12 mouse cellular contexts compared by ENCODE assay signal in the genomic region with DNA sequence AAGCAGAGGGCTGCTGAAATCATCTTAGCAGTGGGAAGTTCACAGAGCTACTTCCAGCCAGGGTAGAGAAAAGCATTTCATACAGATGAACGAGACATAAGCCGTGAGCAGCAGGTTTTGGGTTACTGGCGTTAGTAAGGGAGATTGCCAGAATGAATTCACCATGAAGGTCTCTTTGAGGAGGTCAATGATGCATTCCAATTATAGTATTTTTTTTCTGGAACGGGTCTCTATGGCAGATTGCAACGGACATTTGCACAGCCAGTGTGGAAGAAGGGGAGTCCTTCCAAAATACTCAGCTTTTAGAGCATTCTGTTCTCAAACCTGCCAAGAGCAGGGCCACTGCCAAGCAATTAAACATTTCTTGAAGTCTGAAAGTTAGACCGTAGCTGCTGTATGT.
A peak's percentile ranks its signal among the peaks of the same experiment; 100 is the strongest.
DNase-seq lines count a peak whose midpoint lies in the region; ATAC-seq and TF ChIP-seq lines count a peak whose summit lies in the region.
"Had no signal": no experiment of that assay in that cellular context is flagged by ENCODE, and none has a peak within 500 bp of the region (broad histone marks: within the 10 kb centered on the region; RNA-seq: fewer than 3 reads in every experiment).

No protein-coding gene starts in this region.

- H3K27me3 ChIP-seq in hindbrain, embryonic 16.5 days (replicated peaks; ENCODE audit: control insufficient read depth, insufficient read depth, low read length), result no peaks in the 10 kb centered on the region
- H3K27me3 ChIP-seq in hindbrain, embryonic 13.5 days, result no peaks in the 10 kb centered on the region
- no peaks in the 10 kb centered on the region for H3K27me3 ChIP-seq in intestine, postnatal 0 days (replicated peaks; ENCODE audit: control insufficient read depth, insufficient read depth, low read length)
- H3K27me3 ChIP-seq: lung, embryonic 15.5 days had no signal

- H3K27ac ChIP-seq in hindbrain, embryonic 16.5 days (ENCODE audit: low read depth, low read length), result no peak overlapping the region
- H3K27ac ChIP-seq in hindbrain, embryonic 13.5 days, result no peak overlapping the region
- no peak overlapping the region for H3K27ac ChIP-seq in intestine, postnatal 0 days (ENCODE audit: low read depth, low read length)
- H3K27ac ChIP-seq: lung, embryonic 15.5 days; stomach, postnatal 0 days had no signal

- H3K4me2 ChIP-seq in hindbrain, embryonic 16.5 days (ENCODE audit: low read length), result no peak overlapping the region
- H3K4me2 ChIP-seq in hindbrain, embryonic 13.5 days, result no peak overlapping the region
- no peak overlapping the region for H3K4me2 ChIP-seq in intestine, postnatal 0 days (replicated peaks; ENCODE audit: low read depth)
- H3K4me2 ChIP-seq: lung, embryonic 15.5 days had no signal

- ATAC-seq in hindbrain, embryonic 16.5 days, result 0 out of 2 replicates have a peak, but pooled peaks have one; percentile 48
- no peak for ATAC-seq in hindbrain, embryonic 13.5 days (ENCODE audit: low FRiP score)
- no peak for ATAC-seq in intestine, postnatal 0 days
- ATAC-seq: intestine, embryonic 16.5 days had no signal

- H3K9me3 ChIP-seq in hindbrain, embryonic 16.5 days (ENCODE audit: control insufficient read depth, low read length), result no peaks in the 10 kb centered on the region
- no peaks in the 10 kb centered on the region for H3K9me3 ChIP-seq in hindbrain, embryonic 13.5 days
- H3K9me3 ChIP-seq in intestine, postnatal 0 days (ENCODE audit: control insufficient read depth), result no peaks in the 10 kb centered on the region
- H3K9me3 ChIP-seq: lung, embryonic 15.5 days had no signal

- H3K4me3 ChIP-seq in hindbrain, embryonic 16.5 days (ENCODE audit: low read length), result no peak overlapping the region
- no peak overlapping the region for H3K4me3 ChIP-seq in hindbrain, embryonic 13.5 days
- H3K4me3 ChIP-seq in intestine, postnatal 0 days (ENCODE audit: low read depth, low read length), result no peak overlapping the region
- H3K4me3 ChIP-seq: lung, embryonic 15.5 days had no signal

- no peaks in the 10 kb centered on the region for H3K36me3 ChIP-seq in hindbrain, embryonic 16.5 days (ENCODE audit: control insufficient read depth, insufficient read depth, low read length)
- no peaks in the 10 kb centered on the region for H3K36me3 ChIP-seq in hindbrain, embryonic 13.5 days
- H3K36me3 ChIP-seq in intestine, postnatal 0 days (ENCODE audit: control insufficient read depth, insufficient read depth), result no peaks in the 10 kb centered on the region
- H3K36me3 ChIP-seq: lung, embryonic 15.5 days had no signal

- no peak for TF ChIP-seq CTCF in intestine, postnatal 0 days (IDR thresholded peaks at IDR 0.05; ENCODE audit: low read depth)

- H3K9ac ChIP-seq in hindbrain, embryonic 16.5 days (ENCODE audit: low read depth, low read length), result no peak overlapping the region
- no peak overlapping the region for H3K9ac ChIP-seq in hindbrain, embryonic 13.5 days
- H3K9ac ChIP-seq in intestine, postnatal 0 days (ENCODE audit: low read depth, low read length), result no peak overlapping the region
- H3K9ac ChIP-seq: lung, embryonic 15.5 days had no signal

- DNase-seq in cerebellum, adult 18-20 months, result peak; percentile 11 to 30
- DNase-seq in layer of hippocampus, adult 11-12 months (ENCODE audit: low spot score), result peak; percentile 8
- peak; percentile 3 to 16 for DNase-seq in right cerebral cortex, adult 2 months (ENCODE audit: low spot score in 2 of 2)
- no peak for DNase-seq in urinary bladder, adult 2 months (ENCODE audit: low spot score)
- no peak for DNase-seq in adrenal gland, adult 8-10 months
- DNase-seq: gastrocnemius, postnatal 25 days had no signal

- WGBS in hindbrain, embryonic 16.5 days, result 64% methylated on average over 6 of the region's 6 CpGs
- WGBS in hindbrain, embryonic 13.5 days, result 82% methylated on average over 6 of the region's 6 CpGs
- 83% methylated on average over 6 of the region's 6 CpGs for WGBS in intestine, postnatal 0 days

- H3K4me1 ChIP-seq in hindbrain, embryonic 16.5 days (ENCODE audit: control insufficient read depth, insufficient read depth, low read depth, low read length), result no peaks in the 10 kb centered on the region
- no peaks in the 10 kb centered on the region for H3K4me1 ChIP-seq in hindbrain, embryonic 13.5 days (replicated peaks)
- H3K4me1 ChIP-seq in intestine, postnatal 0 days (replicated peaks; ENCODE audit: control insufficient read depth, insufficient read depth, low read length), result no peaks in the 10 kb centered on the region
- H3K4me1 ChIP-seq: lung, embryonic 15.5 days had no signal

Comparison
In these comparisons a context has a peak if more than half of its experiments do, and no peak if none do; other contexts are left out.
1. DNase-seq: peak in cerebellum, adult 18-20 months (2 of 2), layer of hippocampus, adult 11-12 months (single experiment) and right cerebral cortex, adult 2 months (2 of 2); none in urinary bladder, adult 2 months (single experiment) and adrenal gland, adult 8-10 months (single experiment).